Mouse (Mus musculus): ENCODE data around the gene Tmem95.

DNA sequence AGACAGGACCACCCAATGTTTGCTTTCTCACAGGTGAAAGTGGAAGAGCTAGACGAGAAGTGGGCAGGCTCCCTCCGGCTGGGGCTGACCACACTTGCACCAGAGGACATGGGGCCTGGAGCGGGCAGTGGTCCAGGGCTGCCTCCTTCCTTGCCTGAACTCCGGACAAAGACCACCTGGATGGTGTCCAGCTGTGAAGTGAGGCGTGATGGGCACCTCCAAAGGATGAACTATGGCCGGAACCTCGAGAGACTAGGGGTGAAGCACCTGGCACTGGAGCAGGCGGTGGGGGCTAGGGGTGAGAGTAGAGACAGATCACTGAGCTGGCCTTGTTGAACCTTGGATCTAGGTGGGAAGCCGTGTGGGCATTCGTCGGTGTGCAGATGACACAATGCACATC is 30.8 kb upstream of the Tmem95 start:
- TF ChIP-seq CTCF (IDR thresholded peaks at IDR 0.05; ENCODE audit: extremely low read depth, insufficient read depth, low read length) (no peak), POLR2A (IDR thresholded peaks at IDR 0.05; ENCODE audit: extremely low read depth, insufficient read depth, low read length) (no peak)

Data from cortical plate, adult 2 months (tissue).